Mouse (Mus musculus): ENCODE data around the gene Pik3cg. TPM values are rescaled to one million over a fixed set of nuclear protein-coding genes. Genes with fewer than 3 reads are reported as not detected.

Pik3cg gene
- polyA plus RNA-seq, 1 experiment from 2014 or later, result 1.6 TPM

GRCm38 (mm10) chr12:32184874-32185273 is 23.6 kb downstream of the Pik3cg start:
- Histone ChIP-seq H3K4me2 (ENCODE audit: low read length) (no peak overlapping the region), H3K4me3 (replicated peaks; ENCODE audit: low read depth, low read length) (no peak overlapping the region), H3K4me1 (replicated peaks; ENCODE audit: insufficient read depth, low read length) (no peaks in the 10 kb centered on the region), H3K9me3 (replicated peaks; ENCODE audit: low read length) (no peaks in the 10 kb centered on the region), H3K27me3 (ENCODE audit: insufficient read depth, low read length) (no peaks in the 10 kb centered on the region), H3K9ac (ENCODE audit: low read depth, low read length) (no peak overlapping the region), H3K27ac (no peak overlapping the region), H3K36me3 (ENCODE audit: insufficient read depth, low read length) (no peaks in the 10 kb centered on the region)
- TF ChIP-seq CTCF (IDR thresholded peaks at IDR 0.05; ENCODE audit: low read depth), result no peak
- 93% methylated on average over 3 of the region's 3 CpGs for WGBS
- DNase-seq (ENCODE audit: low spot score), result no peak
- ATAC-seq (replicated peaks; ENCODE audit: low FRiP score, low read depth), result no peak

DNA sequence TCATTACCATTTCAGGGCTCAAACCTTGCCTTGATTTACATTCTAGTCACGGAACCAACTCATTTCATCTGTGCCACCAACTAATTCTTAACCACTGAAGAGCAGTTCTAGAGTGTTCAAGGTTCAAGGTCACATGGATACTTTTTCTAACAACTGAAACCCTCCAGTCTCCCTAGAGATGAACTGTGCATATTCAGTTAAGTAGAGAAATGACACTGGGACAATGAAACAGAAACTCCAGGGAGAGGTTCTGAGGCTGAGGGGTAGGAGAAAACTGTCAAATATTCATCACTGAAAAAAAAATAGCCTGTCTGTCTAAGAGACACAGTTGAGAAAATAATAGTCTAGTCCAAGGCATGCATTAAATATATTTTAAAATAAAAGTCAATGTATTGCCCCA is 24.9 kb downstream of the Pik3cg start:
- 60% methylated on average over 1 of the region's 1 CpGs for WGBS
- ATAC-seq (replicated peaks; ENCODE audit: low FRiP score, low read depth) (no peak), DNase-seq (ENCODE audit: low spot score) (no peak)
- H3K4me3 ChIP-seq (replicated peaks; ENCODE audit: low read depth, low read length), result no peak overlapping the region
- H3K36me3 ChIP-seq (ENCODE audit: insufficient read depth, low read length), result no peaks in the 10 kb centered on the region
- no peaks in the 10 kb centered on the region for H3K27me3 ChIP-seq (ENCODE audit: insufficient read depth, low read length)
- no peak for TF ChIP-seq CTCF (IDR thresholded peaks at IDR 0.05; ENCODE audit: low read depth)
- no peak overlapping the region for H3K27ac ChIP-seq
- no peaks in the 10 kb centered on the region for H3K9me3 ChIP-seq (replicated peaks; ENCODE audit: low read length)
- no peak overlapping the region for H3K9ac ChIP-seq (ENCODE audit: low read depth, low read length)
- no peaks in the 10 kb centered on the region for H3K4me1 ChIP-seq (replicated peaks; ENCODE audit: insufficient read depth, low read length)
- no peak overlapping the region for H3K4me2 ChIP-seq (ENCODE audit: low read length)

- no peak for ATAC-seq (replicated peaks; ENCODE audit: low FRiP score, low read depth)
Observed at GRCm38 (mm10) chr12:32182632-32183419, 25.6 kb downstream of the Pik3cg start.

DNA sequence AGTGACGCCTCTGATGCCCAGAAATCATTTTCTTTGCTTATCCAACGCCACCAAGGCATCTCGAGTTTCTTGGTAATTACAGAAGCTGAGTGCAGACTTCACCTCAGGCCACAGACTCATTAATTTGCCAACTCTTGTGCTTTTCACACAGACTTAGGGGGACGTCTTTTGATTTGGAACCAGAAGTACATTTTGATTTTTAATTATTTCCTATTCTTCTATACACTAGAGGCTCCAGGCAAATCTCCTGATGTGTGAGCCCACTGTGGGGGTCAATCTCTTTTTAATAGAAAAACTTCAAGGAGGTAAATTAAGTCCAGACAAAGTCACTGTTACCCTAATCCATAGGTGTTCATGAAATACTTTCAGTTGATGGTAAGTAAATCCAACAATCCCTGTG is 26.6 kb downstream of the Pik3cg start:
- H3K9ac ChIP-seq (ENCODE audit: low read depth, low read length), result no peak overlapping the region

More at GRCm38 (mm10) chr12:32182632-32183419, 25.6 kb downstream of the Pik3cg start:
- no peaks in the 10 kb centered on the region for H3K36me3 ChIP-seq (ENCODE audit: insufficient read depth, low read length)
- no peaks in the 10 kb centered on the region for H3K4me1 ChIP-seq (replicated peaks; ENCODE audit: insufficient read depth, low read length)
- H3K27ac ChIP-seq, result no peak overlapping the region
- no peak overlapping the region for H3K4me2 ChIP-seq (ENCODE audit: low read length)
- no peaks in the 10 kb centered on the region for H3K9me3 ChIP-seq (replicated peaks; ENCODE audit: low read length)
- no peak for TF ChIP-seq CTCF (IDR thresholded peaks at IDR 0.05; ENCODE audit: low read depth)
- no peak overlapping the region for H3K9ac ChIP-seq (ENCODE audit: low read depth, low read length)
- H3K4me3 ChIP-seq (replicated peaks; ENCODE audit: low read depth, low read length), result no peak overlapping the region
- 89% methylated on average over 15 of the region's 15 CpGs for WGBS
- no peaks in the 10 kb centered on the region for H3K27me3 ChIP-seq (ENCODE audit: insufficient read depth, low read length)
- no peak for DNase-seq (ENCODE audit: low spot score)

GRCm38 (mm10) chr12:32174437-32174836 is 34.0 kb downstream of the Pik3cg start:
- Histone ChIP-seq H3K36me3 (ENCODE audit: insufficient read depth, low read length) (no peaks in the 10 kb centered on the region), H3K4me2 (ENCODE audit: low read length) (no peak overlapping the region), H3K9me3 (replicated peaks; ENCODE audit: low read length) (no peaks in the 10 kb centered on the region), H3K4me1 (replicated peaks; ENCODE audit: insufficient read depth, low read length) (no peaks in the 10 kb centered on the region), H3K4me3 (replicated peaks; ENCODE audit: low read depth, low read length) (no peak overlapping the region), H3K27ac (no peak overlapping the region), H3K27me3 (ENCODE audit: insufficient read depth, low read length) (no peaks in the 10 kb centered on the region), H3K9ac (ENCODE audit: low read depth, low read length) (no peak overlapping the region)
- DNase-seq (ENCODE audit: low spot score), result no peak
- no peak for TF ChIP-seq CTCF (IDR thresholded peaks at IDR 0.05; ENCODE audit: low read depth)
- no peak for ATAC-seq (replicated peaks; ENCODE audit: low FRiP score, low read depth)
- 91% methylated on average over 6 of the region's 6 CpGs for WGBS

More for the DNA sequence above, 26.6 kb downstream of the Pik3cg start:
- Histone ChIP-seq H3K36me3 (ENCODE audit: insufficient read depth, low read length) (no peaks in the 10 kb centered on the region), H3K4me2 (ENCODE audit: low read length) (no peak overlapping the region), H3K4me3 (replicated peaks; ENCODE audit: low read depth, low read length) (no peak overlapping the region), H3K27me3 (ENCODE audit: insufficient read depth, low read length) (no peaks in the 10 kb centered on the region), H3K4me1 (replicated peaks; ENCODE audit: insufficient read depth, low read length) (no peaks in the 10 kb centered on the region), H3K9me3 (replicated peaks; ENCODE audit: low read length) (no peaks in the 10 kb centered on the region), H3K27ac (no peak overlapping the region)
- ATAC-seq (replicated peaks; ENCODE audit: low FRiP score, low read depth), result no peak
- WGBS, result 28% methylated on average over 4 of the region's 4 CpGs
- no peak for TF ChIP-seq CTCF (IDR thresholded peaks at IDR 0.05; ENCODE audit: low read depth)
- no peak for DNase-seq (ENCODE audit: low spot score)

GRCm38 (mm10) chr12:32172826-32173225 is 35.6 kb downstream of the Pik3cg start:
- Histone ChIP-seq H3K4me2 (ENCODE audit: low read length) (no peak overlapping the region), H3K4me1 (replicated peaks; ENCODE audit: insufficient read depth, low read length) (no peaks in the 10 kb centered on the region), H3K36me3 (ENCODE audit: insufficient read depth, low read length) (no peaks in the 10 kb centered on the region), H3K9ac (ENCODE audit: low read depth, low read length) (no peak overlapping the region), H3K9me3 (replicated peaks; ENCODE audit: low read length) (no peaks in the 10 kb centered on the region), H3K27ac (no peak overlapping the region), H3K4me3 (replicated peaks; ENCODE audit: low read depth, low read length) (no peak overlapping the region), H3K27me3 (ENCODE audit: insufficient read depth, low read length) (no peaks in the 10 kb centered on the region)
- DNase-seq (ENCODE audit: low spot score) (no peak), ATAC-seq (replicated peaks; ENCODE audit: low FRiP score, low read depth) (no peak)
- TF ChIP-seq CTCF (IDR thresholded peaks at IDR 0.05; ENCODE audit: low read depth), result no peak
- WGBS, result 91% methylated on average over 7 of the region's 7 CpGs
